Mouse (Mus musculus): ENCODE results near the gene Alcam. TPM values are rescaled to one million over a fixed set of nuclear protein-coding genes. Genes with fewer than 3 reads are reported as not detected.

Alcam gene
- total RNA-seq, 2 experiments from 2014 or later, result 107 to 113 TPM

- DNase-seq (ENCODE audit: extremely low spot score in 1 of 2, low spot score in 1 of 2), result no peak
Observed at GRCm38 (mm10) chr16:52443635-52444505, 10.0 kb downstream of the Alcam start.

GRCm38 (mm10) chr16:52443055-52443454 lies 10.8 kb downstream of the Alcam start:
- DNase-seq (ENCODE audit: extremely low spot score in 1 of 2, low spot score in 1 of 2), result no peak

GRCm38 (mm10) chr16:52439600-52439999 lies 14.3 kb downstream of the Alcam start:
- no peak for DNase-seq (ENCODE audit: extremely low spot score in 1 of 2, low spot score in 1 of 2)

- DNase-seq (ENCODE audit: extremely low spot score in 1 of 2, low spot score in 1 of 2), result no peak
Observed at GRCm38 (mm10) chr16:52439007-52439406, 14.9 kb downstream of the Alcam start.

GRCm38 (mm10) chr16:52438216-52438904 lies 15.5 kb downstream of the Alcam start:
- no peak for DNase-seq (ENCODE audit: extremely low spot score in 1 of 2, low spot score in 1 of 2)

GRCm38 (mm10) chr16:52433189-52433588 lies 20.7 kb downstream of the Alcam start:
- no peak for DNase-seq (ENCODE audit: extremely low spot score in 1 of 2, low spot score in 1 of 2)

GRCm38 (mm10) chr16:52432072-52432471 lies 21.8 kb downstream of the Alcam start:
- DNase-seq (ENCODE audit: extremely low spot score in 1 of 2, low spot score in 1 of 2), result no peak

- no peak for DNase-seq (ENCODE audit: extremely low spot score in 1 of 2, low spot score in 1 of 2)
Observed at GRCm38 (mm10) chr16:52431590-52431989, 22.3 kb downstream of the Alcam start.

- DNase-seq (ENCODE audit: extremely low spot score in 1 of 2, low spot score in 1 of 2), result no peak
Observed at GRCm38 (mm10) chr16:52430073-52430472, 23.8 kb downstream of the Alcam start.

- no peak for DNase-seq (ENCODE audit: extremely low spot score in 1 of 2, low spot score in 1 of 2)
Observed at GRCm38 (mm10) chr16:52429661-52430060, 24.2 kb downstream of the Alcam start.

- peak in 1 of 2 experiments; percentile 16 for DNase-seq (ENCODE audit: extremely low spot score in 1 of 2, low spot score in 1 of 2)
Observed at GRCm38 (mm10) chr16:52428505-52428904, 25.4 kb downstream of the Alcam start.

- DNase-seq (ENCODE audit: extremely low spot score in 1 of 2, low spot score in 1 of 2), result no peak
Observed at GRCm38 (mm10) chr16:52418568-52419158, 35.2 kb downstream of the Alcam start.

GRCm38 (mm10) chr16:52417982-52418381 lies 35.9 kb downstream of the Alcam start:
- DNase-seq (ENCODE audit: extremely low spot score in 1 of 2, low spot score in 1 of 2), result no peak

GRCm38 (mm10) chr16:52417146-52417545 lies 36.7 kb downstream of the Alcam start:
- DNase-seq (ENCODE audit: extremely low spot score in 1 of 2, low spot score in 1 of 2), result no peak

- no peak for DNase-seq (ENCODE audit: extremely low spot score in 1 of 2, low spot score in 1 of 2)
Observed at GRCm38 (mm10) chr16:52413714-52414113, 40.2 kb downstream of the Alcam start.

GRCm38 (mm10) chr16:52406072-52406471 lies 47.8 kb downstream of the Alcam start:
- no peak for DNase-seq (ENCODE audit: extremely low spot score in 1 of 2, low spot score in 1 of 2)

- DNase-seq (ENCODE audit: extremely low spot score in 1 of 2, low spot score in 1 of 2), result no peak
Observed at GRCm38 (mm10) chr16:52405272-52405671, 48.6 kb downstream of the Alcam start.

- no peak for DNase-seq (ENCODE audit: extremely low spot score in 1 of 2, low spot score in 1 of 2)
Observed at GRCm38 (mm10) chr16:52399112-52399511, 54.8 kb downstream of the Alcam start.

- no peak for DNase-seq (ENCODE audit: extremely low spot score in 1 of 2, low spot score in 1 of 2)
Observed at GRCm38 (mm10) chr16:52386781-52387300, 67.0 kb downstream of the Alcam start.

GRCm38 (mm10) chr16:52383456-52384185 lies 70.3 kb downstream of the Alcam start:
- DNase-seq (ENCODE audit: extremely low spot score in 1 of 2, low spot score in 1 of 2), result no peak

All from layer of hippocampus, postnatal 25 days (tissue).